Mouse (Mus musculus): ENCODE results near the gene Gm10447. TPM values are rescaled to one million over a fixed set of nuclear protein-coding genes. Genes with fewer than 3 reads are reported as not detected.

Gene Gm10447
- polyA plus RNA-seq, 1 experiment from 2014 or later, result 0.07 TPM

DNA sequence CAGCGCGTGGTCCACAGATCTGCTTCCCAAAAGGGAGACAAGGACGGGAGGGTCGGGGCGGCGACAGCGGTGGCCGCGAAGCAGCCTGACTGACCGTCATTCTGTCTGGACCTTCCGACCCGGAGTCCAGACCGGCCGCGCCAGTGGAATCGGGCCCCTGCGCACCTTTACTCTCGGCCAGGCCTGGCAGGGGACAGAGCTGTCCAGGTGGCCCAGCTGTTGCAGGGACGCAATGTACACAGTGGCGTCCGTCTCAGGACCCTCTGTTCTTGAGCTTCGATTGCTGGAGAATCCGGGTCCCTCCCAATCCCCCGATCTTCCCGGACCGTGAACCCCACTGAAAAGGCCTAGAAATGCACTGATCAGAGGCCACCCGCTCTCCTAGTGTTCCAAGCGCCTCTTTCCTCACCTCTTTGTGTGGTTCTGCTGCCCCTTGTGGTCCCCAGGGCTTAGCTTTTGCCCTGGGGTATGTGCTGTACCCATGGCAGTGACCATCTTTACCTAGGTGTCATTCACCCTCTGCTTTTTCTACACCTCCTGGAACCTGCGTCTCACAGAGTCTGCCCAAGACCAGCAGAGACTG, 553 bp upstream of the Gm10447 start:
- Histone ChIP-seq H3K4me2 (peak overlapping the region; percentile 70), H3K27ac (peak overlapping the region; percentile 62; the same call in 1 of the 2 replicates), H3K9me3 (replicated peaks) (no peaks in the 10 kb centered on the region), H3K9ac (peak overlapping the region; percentile 63), H3K36me3 (no peaks in the 10 kb centered on the region), H3K4me1 (replicated peaks) (peaks cover 35% of the 10 kb centered on the region), H3K27me3 (peaks cover 70% of the 10 kb centered on the region), H3K4me3 (replicated peaks) (peak overlapping the region; percentile 55)
- 7% methylated on average over 29 of the region's 29 CpGs for WGBS (ENCODE audit: insufficient replicate concordance)
- DNase-seq (no peak), ATAC-seq (ENCODE audit: low read depth) (peak; percentile 45)

DNA sequence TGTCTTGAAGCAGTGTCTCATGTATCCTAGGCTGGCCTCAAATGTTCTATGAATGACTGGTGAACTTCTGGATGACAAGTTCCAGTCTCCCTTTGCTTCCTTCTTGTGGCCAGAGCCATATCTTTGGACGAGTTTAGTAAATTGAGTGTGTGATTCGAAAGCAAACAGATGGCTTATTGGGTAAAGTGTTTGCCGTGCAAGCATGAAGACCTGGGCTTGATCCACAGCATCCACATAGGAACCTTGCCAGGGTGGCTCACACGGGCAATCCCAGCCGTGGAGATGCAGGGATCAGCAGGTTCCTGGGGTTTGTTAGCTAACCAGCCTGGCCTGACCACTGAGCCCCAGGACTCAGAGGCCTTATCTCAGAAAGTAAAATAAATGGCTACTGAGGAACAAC, 3.9 kb downstream of the Gm10447 start:
- Histone ChIP-seq H3K9ac (no peak overlapping the region), H3K27ac (no peak overlapping the region), H3K4me1 (replicated peaks) (peaks cover 25% of the 10 kb centered on the region), H3K27me3 (peaks cover 60% of the 10 kb centered on the region), H3K4me3 (replicated peaks) (no peak overlapping the region), H3K4me2 (no peak overlapping the region), H3K9me3 (replicated peaks) (no peaks in the 10 kb centered on the region), H3K36me3 (no peaks in the 10 kb centered on the region)
- WGBS (ENCODE audit: insufficient replicate concordance), result 67% methylated on average over 5 of the region's 5 CpGs
- DNase-seq (no peak), ATAC-seq (ENCODE audit: low read depth) (no peak)

DNA sequence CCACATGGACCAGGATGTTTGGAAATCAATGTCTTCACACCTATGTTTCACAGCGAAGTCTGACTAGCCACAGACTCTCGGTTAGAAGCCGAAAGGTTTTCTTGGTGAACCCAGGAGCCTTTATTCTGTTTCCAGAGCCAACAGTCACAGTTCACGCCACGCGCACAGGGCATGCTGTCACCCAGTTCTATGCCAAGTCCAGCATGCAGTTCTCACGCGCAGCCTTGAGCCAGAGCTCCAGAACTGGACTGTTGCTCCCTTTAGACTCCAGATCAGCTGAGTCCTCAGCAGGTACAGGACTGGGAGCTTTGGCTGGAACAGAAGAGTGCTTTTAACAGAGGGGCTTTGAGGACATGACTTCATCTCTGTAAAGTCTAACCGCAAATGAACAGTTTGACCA, 4.5 kb downstream of the Gm10447 start:
- no peaks in the 10 kb centered on the region for H3K36me3 ChIP-seq
- no peak overlapping the region for H3K9ac ChIP-seq
- peaks cover 20% of the 10 kb centered on the region for H3K4me1 ChIP-seq (replicated peaks)
- no peak overlapping the region for H3K4me3 ChIP-seq (replicated peaks)
- no peak overlapping the region for H3K27ac ChIP-seq
- peaks cover 54% of the 10 kb centered on the region for H3K27me3 ChIP-seq
- ATAC-seq (ENCODE audit: low read depth) (no peak), DNase-seq (no peak)
- H3K9me3 ChIP-seq (replicated peaks), result no peaks in the 10 kb centered on the region
- no peak overlapping the region for H3K4me2 ChIP-seq
- 84% methylated on average over 9 of the region's 9 CpGs for WGBS (ENCODE audit: insufficient replicate concordance)

DNA sequence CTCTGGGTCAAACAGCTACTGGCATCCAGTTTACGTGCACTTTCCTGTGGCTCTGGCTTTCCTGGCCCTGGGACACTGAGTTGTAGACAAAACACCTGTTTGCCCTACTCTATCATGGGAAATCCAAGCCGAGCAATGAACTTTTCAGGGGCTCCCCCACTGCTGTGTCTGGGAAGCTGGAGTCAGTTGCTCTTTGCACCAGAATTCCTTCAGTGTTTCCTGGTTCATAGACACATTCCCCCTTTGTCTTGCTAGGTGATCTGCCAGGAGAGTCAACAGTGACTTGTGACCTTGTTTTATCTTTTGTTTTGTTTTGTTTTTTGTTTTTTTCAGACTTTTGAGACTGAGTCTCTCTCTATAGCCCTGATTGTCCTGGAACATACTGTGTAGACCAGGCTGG, 5.5 kb downstream of the Gm10447 start:
- H3K27ac ChIP-seq, result no peak overlapping the region
- no peak overlapping the region for H3K4me2 ChIP-seq
- H3K9me3 ChIP-seq (replicated peaks), result no peaks in the 10 kb centered on the region
- DNase-seq (no peak), ATAC-seq (ENCODE audit: low read depth) (no peak)
- H3K27me3 ChIP-seq, result peaks cover 44% of the 10 kb centered on the region
- no peak overlapping the region for H3K9ac ChIP-seq
- no peaks in the 10 kb centered on the region for H3K36me3 ChIP-seq
- no peak overlapping the region for H3K4me3 ChIP-seq (replicated peaks)
- WGBS (ENCODE audit: insufficient replicate concordance), result 43% methylated on average over 2 of the region's 2 CpGs
- peaks cover 10% of the 10 kb centered on the region for H3K4me1 ChIP-seq (replicated peaks)

DNA sequence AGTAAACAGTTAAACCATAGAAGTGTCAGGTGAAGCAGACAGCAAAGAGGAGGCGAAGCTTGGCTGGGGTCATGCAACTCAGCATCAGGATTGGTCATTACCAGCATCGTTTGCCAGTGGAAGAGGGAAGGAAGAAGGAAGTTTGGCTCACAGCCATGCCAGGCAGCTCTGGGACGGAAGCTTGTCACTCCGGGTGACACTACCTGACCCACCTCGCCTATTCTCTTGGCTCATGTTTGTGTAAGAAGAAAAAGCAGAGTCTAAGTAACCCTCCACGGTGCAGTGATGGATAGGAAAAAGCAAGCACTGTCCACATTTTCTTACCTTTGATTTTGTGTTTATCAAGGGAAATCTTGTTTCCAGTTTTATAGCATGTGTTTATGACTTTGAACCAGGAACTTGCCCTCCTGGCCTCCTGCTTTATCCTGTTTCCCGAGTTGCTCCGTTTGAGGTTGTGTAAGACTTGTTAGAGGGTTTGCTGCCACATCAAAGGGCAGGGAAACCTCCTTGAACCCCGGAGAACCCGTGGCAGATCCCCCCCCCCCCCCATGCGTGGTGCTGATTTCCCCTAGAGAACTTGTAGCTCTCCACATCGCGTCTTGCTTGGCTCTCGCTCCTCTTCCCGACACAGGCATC, 6.7 kb downstream of the Gm10447 start:
- Histone ChIP-seq H3K27me3 (peaks cover 32% of the 10 kb centered on the region), H3K4me3 (replicated peaks) (no peak overlapping the region), H3K9me3 (replicated peaks) (no peaks in the 10 kb centered on the region), H3K27ac (no peak overlapping the region), H3K36me3 (no peaks in the 10 kb centered on the region), H3K4me1 (replicated peaks) (peaks cover 14% of the 10 kb centered on the region), H3K9ac (no peak overlapping the region), H3K4me2 (no peak overlapping the region)
- 22% methylated on average over 15 of the region's 15 CpGs for WGBS (ENCODE audit: insufficient replicate concordance)
- ATAC-seq (ENCODE audit: low read depth), result no peak
- DNase-seq, result no peak

DNA sequence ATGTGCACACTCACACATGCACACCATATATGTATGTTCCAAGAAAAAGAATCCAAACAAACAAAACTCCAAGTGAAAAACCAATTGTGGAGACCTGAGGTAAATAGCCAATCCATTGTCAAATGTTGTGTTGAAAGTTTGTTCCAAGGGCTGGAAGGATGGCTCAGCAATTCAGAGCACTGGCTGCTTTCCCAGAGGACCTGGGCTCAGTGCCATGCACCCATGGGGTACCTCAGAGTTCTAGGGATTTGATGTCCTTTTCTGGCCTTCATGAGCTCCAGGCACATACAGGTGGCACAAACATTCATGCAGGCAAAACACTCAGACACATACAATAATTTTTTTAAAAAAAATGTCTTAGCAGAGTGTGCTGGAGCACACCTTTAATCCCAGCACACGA, 8.4 kb downstream of the Gm10447 start:
- H3K4me3 ChIP-seq (replicated peaks), result no peak overlapping the region
- peaks cover 18% of the 10 kb centered on the region for H3K4me1 ChIP-seq (replicated peaks)
- DNase-seq (no peak), ATAC-seq (ENCODE audit: low read depth) (no peak)
- H3K36me3 ChIP-seq, result no peaks in the 10 kb centered on the region
- H3K9ac ChIP-seq, result no peak overlapping the region
- no peak overlapping the region for H3K27ac ChIP-seq
- H3K4me2 ChIP-seq, result no peak overlapping the region
- no peaks in the 10 kb centered on the region for H3K9me3 ChIP-seq (replicated peaks)
- peaks cover 27% of the 10 kb centered on the region for H3K27me3 ChIP-seq
- 63% methylated on average over 1 of the region's 1 CpGs for WGBS (ENCODE audit: insufficient replicate concordance)

DNA sequence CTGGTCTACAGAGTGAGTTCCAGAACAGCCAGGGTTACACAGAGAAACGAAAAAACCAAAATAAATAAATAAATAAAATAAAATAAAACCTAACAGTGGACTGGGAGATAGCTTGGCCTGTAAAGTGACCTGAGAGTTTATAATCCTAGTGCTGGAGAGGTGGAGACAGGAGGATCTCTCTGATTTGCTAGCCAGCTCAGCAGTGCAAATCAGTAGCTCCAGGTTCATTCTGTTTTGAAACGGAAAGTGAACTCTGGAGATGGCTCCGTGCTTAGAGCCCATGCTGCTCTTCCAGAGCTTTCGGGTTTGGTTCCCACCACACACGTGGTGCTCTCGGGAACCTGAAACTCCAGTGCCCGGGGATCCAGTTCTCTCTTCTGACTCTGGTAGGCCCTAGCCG, 8.9 kb downstream of the Gm10447 start:
- DNase-seq (no peak), ATAC-seq (ENCODE audit: low read depth) (no peak)
- Histone ChIP-seq H3K27ac (no peak overlapping the region), H3K9me3 (replicated peaks) (no peaks in the 10 kb centered on the region), H3K27me3 (peaks cover 27% of the 10 kb centered on the region), H3K4me2 (no peak overlapping the region), H3K4me3 (replicated peaks) (no peak overlapping the region), H3K4me1 (replicated peaks) (peaks cover 22% of the 10 kb centered on the region), H3K36me3 (no peaks in the 10 kb centered on the region), H3K9ac (no peak overlapping the region)
- 77% methylated on average over 8 of the region's 8 CpGs for WGBS (ENCODE audit: insufficient replicate concordance)

DNA sequence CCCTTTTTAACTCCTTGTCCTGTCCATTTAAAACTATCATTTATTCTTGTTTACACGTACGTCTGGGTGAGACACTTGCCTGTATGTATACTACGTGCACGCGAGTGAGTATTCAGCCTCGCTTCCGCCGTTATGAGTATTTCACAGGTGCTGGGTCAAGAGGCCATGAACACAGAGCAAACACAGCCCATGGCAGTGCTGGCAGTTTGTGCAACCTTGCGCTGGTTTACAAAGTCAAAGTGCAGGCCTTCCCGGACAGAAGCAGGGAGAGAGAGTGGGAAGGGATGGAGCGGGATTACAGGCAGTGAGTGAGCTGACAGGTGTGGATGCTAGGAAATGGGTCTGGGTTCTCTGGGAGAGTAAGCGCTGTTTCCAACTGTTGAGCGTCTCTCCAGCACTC, 10.7 kb downstream of the Gm10447 start:
- 81% methylated on average over 13 of the region's 13 CpGs for WGBS (ENCODE audit: insufficient replicate concordance)
- no peak overlapping the region for H3K4me3 ChIP-seq (replicated peaks)
- no peaks in the 10 kb centered on the region for H3K36me3 ChIP-seq
- no peak for DNase-seq
- H3K9ac ChIP-seq, result no peak overlapping the region; the same call in 1 of the 2 replicates
- peak overlapping the region; percentile 5; the same call in 1 of the 2 replicates for H3K27ac ChIP-seq
- peaks cover 29% of the 10 kb centered on the region for H3K4me1 ChIP-seq (replicated peaks)
- H3K4me2 ChIP-seq, result no peak overlapping the region
- ATAC-seq (ENCODE audit: low read depth), result peak; percentile 69
- peaks cover 16% of the 10 kb centered on the region for H3K27me3 ChIP-seq
- no peaks in the 10 kb centered on the region for H3K9me3 ChIP-seq (replicated peaks)

DNA sequence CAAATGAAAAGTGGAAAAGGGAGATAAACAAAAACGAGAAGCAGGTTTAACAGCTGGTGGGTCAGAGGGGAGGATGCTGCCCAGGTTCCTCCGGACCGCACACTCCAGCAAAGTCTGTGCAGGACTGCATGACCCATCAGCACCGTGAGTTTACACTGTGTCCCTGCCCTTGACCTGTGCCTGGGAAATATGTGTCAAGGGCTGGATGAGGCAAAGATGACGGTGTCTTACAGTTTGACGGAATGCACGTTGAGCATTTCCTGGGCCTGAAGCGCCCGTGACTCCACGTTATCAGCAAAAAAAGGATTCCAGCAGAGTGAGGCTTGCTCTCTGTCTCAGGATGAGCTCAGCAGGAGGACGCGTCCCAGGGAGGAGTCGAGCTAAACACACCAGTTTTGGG, 11.3 kb downstream of the Gm10447 start:
- Histone ChIP-seq H3K36me3 (no peaks in the 10 kb centered on the region), H3K4me2 (no peak overlapping the region), H3K27me3 (peaks cover 10% of the 10 kb centered on the region), H3K4me3 (replicated peaks) (no peak overlapping the region), H3K9ac (no peak overlapping the region), H3K27ac (peak overlapping the region; percentile 27; the same call in 1 of the 2 replicates), H3K9me3 (replicated peaks) (no peaks in the 10 kb centered on the region), H3K4me1 (replicated peaks) (peaks cover 29% of the 10 kb centered on the region)
- no peak for ATAC-seq (ENCODE audit: low read depth)
- WGBS (ENCODE audit: insufficient replicate concordance), result 58% methylated on average over 13 of the region's 13 CpGs
- DNase-seq, result no peak

DNA sequence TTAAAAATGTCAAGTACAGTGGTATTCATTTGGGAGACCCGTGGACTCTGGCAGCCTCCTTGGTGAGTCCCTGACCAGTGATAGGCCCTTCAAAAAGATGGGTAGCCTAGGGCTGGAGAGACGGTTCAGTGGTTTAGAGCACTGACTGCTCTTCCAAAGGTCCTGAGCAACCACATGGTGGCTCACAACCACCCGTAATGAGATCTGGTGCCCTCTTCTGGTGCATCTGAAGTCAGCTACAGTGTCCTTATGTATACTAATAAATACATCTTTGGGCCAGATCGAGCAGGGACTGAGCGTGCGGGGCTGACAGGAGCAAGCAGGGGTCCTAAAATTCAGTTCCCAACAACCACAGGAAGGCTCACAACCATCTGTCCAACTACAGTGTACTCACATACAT, 13.0 kb downstream of the Gm10447 start:
- Histone ChIP-seq H3K27ac (no peak overlapping the region), H3K27me3 (no peaks in the 10 kb centered on the region), H3K4me2 (no peak overlapping the region), H3K9me3 (replicated peaks) (no peaks in the 10 kb centered on the region), H3K4me3 (replicated peaks) (no peak overlapping the region), H3K4me1 (replicated peaks) (peaks cover 21% of the 10 kb centered on the region), H3K9ac (no peak overlapping the region), H3K36me3 (no peaks in the 10 kb centered on the region)
- ATAC-seq (ENCODE audit: low read depth), result peak; percentile 57
- WGBS (ENCODE audit: insufficient replicate concordance), result 17% methylated on average over 6 of the region's 6 CpGs
- DNase-seq, result peak; percentile 52

DNA sequence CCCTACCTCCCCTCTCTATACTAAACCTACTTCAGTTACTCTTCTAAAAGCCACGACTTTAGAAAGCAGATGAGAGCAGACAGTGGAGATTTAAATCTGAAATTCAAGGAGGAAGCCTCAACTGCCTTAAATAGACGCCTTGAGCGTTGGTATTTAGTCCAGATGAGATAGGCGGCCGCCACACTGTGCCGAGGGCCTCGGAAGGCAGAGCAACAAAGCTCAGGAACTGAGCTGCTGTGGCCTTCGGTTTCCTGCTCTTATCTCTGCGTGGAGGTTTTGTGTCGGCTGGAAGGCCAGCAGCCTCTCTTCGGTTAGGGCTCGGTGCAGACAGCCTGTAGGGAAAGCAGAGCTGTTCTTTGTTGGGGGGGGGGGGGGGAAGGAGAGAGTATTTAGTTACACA, 15.0 kb downstream of the Gm10447 start:
- ATAC-seq (ENCODE audit: low read depth) (peak; percentile 44; the same call in 1 of the 2 replicates), DNase-seq (no peak)
- H3K9ac ChIP-seq, result peak overlapping the region; percentile 14; the same call in 1 of the 2 replicates
- peak overlapping the region; percentile 25; the same call in 1 of the 2 replicates for H3K4me2 ChIP-seq
- H3K4me1 ChIP-seq (replicated peaks), result peaks cover 21% of the 10 kb centered on the region
- 2% methylated on average over 12 of the region's 12 CpGs for WGBS (ENCODE audit: insufficient replicate concordance)
- H3K36me3 ChIP-seq, result no peaks in the 10 kb centered on the region
- peak overlapping the region; percentile 37; the same call in 1 of the 2 replicates for H3K27ac ChIP-seq
- no peak overlapping the region for H3K4me3 ChIP-seq (replicated peaks)
- no peaks in the 10 kb centered on the region for H3K27me3 ChIP-seq
- H3K9me3 ChIP-seq (replicated peaks), result no peaks in the 10 kb centered on the region

DNA sequence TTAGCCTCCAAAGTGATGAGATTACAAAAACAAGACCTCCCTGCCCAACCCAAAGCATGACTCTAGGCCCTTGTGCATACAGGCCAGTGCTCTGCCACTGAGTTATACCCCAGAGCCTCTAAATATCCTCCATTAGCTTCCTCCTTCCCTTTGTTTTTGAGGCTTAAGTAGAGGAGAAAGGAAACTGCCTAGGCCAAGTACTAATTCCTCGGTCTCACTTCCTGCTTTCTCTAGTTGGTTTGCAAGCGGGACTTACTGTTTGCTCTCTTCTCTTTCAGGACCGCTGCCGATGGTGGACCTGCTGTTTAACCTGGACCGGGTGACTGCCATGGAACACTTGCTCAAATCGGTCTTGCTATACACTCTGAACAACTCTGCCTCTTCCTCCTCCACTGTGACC, 20.6 kb downstream of the Gm10447 start:
- Histone ChIP-seq H3K4me1 (replicated peaks) (peaks cover 30% of the 10 kb centered on the region), H3K27ac (no peak overlapping the region), H3K27me3 (no peaks in the 10 kb centered on the region), H3K4me2 (no peak overlapping the region), H3K4me3 (replicated peaks) (no peak overlapping the region), H3K36me3 (no peaks in the 10 kb centered on the region), H3K9me3 (replicated peaks) (no peaks in the 10 kb centered on the region), H3K9ac (no peak overlapping the region)
- DNase-seq (no peak), ATAC-seq (ENCODE audit: low read depth) (no peak)
- 64% methylated on average over 6 of the region's 6 CpGs for WGBS (ENCODE audit: insufficient replicate concordance)

Data from liver, embryonic 13.5 days (tissue).